Mouse (Mus musculus) liver, adult 2 months (tissue): ENCODE results near the gene Nrg3. TPM values are rescaled to one million over a fixed set of nuclear protein-coding genes. Genes with fewer than 3 reads are reported as not detected.

Experiments
- DNase-seq: peaks from one replicate; pipeline ENCODE4 v3.0.0-alpha.2; 2011; ENCODE audit warnings: low read depth, low spot score; ENCODE audit errors: extremely low read depth
- H3K27ac ChIP-seq: fragments of 200-500 bp; replicated peaks from 2 replicates; pipeline ENCODE4 v1.5.1; 2012; ENCODE audit warnings: low read depth, mild to moderate bottlenecking, control low read depth, inconsistent platforms, low read length; ENCODE audit not compliant: insufficient read depth
- H3K27me3 ChIP-seq: fragments of 200-500 bp; 2 replicates; pipeline ENCODE4 v1.6.1; 2012; ENCODE audit warnings: mild to moderate bottlenecking, moderate library complexity, low read length, inconsistent platforms; ENCODE audit not compliant: control insufficient read depth, insufficient read depth
- H3K36me3 ChIP-seq: fragments of 200-500 bp; 2 replicates; pipeline ENCODE4 v1.6.1; 2012; ENCODE audit warnings: low read length, inconsistent platforms; ENCODE audit not compliant: control insufficient read depth, insufficient read depth
- H3K4me1 ChIP-seq: fragments of 200-500 bp; 2 replicates; pipeline ENCODE4 v1.6.1; 2011; ENCODE audit warnings: low read length; ENCODE audit not compliant: control insufficient read depth, insufficient read depth
- H3K4me3 ChIP-seq: fragments of 200-500 bp; 2 replicates; pipeline ENCODE4 v1.5.1; 2011; ENCODE audit warnings: low read depth, mild to moderate bottlenecking, control low read depth, low read length, moderate library complexity; ENCODE audit not compliant: insufficient read depth
- H3K79me2 ChIP-seq: fragments of 200-500 bp; 2 replicates; pipeline ENCODE4 v1.6.1; 2012; ENCODE audit warnings: inconsistent platforms, mild to moderate bottlenecking, low read length, moderate library complexity; ENCODE audit not compliant: control insufficient read depth, insufficient read depth
- H3K9ac ChIP-seq: fragments of 200-500 bp; 2 replicates; pipeline ENCODE4 v1.6.1; 2012; ENCODE audit warnings: low read depth, mild to moderate bottlenecking, control low read depth, inconsistent platforms, low read length
- CTCF ChIP-seq: fragments of 200-500 bp; IDR thresholded peaks from 2 replicates; pipeline ENCODE4 v1.5.1; 2011; ENCODE audit warnings: low read depth, low read length, control low read depth
- POLR2A ChIP-seq: fragments of 200-500 bp; IDR thresholded peaks from 2 replicates; pipeline ENCODE4 v1.6.1; 2011; ENCODE audit warnings: low read length, control low read depth; ENCODE audit not compliant: insufficient read depth; ENCODE audit errors: extremely low read depth
- WGBS: fragments of 180-500 bp; shearing (Covaris S2); methylation state at CpG from one replicate; pipeline ENCODE4 v1.1.7; 2018; 5-methylcytosine and 5-hydroxymethylcytosine counted together
- polyA plus RNA-seq: library from polyadenylated mRNA; depleted of rRNA; stranded (reverse); fragments of >200 nt; gene quantifications from 2 replicates; pipeline ENCODE4 v1.2.3, GENCODE M21; 2012
- total RNA-seq: library from RNA; depleted of rRNA; stranded (reverse); fragments of >200 nt; gene quantifications from 2 replicates; pipeline ENCODE4 v1.2.3, GENCODE M21; 2014

The Nrg3 gene
- total and polyA plus RNA-seq, 2 experiments, result not detected

DNA sequence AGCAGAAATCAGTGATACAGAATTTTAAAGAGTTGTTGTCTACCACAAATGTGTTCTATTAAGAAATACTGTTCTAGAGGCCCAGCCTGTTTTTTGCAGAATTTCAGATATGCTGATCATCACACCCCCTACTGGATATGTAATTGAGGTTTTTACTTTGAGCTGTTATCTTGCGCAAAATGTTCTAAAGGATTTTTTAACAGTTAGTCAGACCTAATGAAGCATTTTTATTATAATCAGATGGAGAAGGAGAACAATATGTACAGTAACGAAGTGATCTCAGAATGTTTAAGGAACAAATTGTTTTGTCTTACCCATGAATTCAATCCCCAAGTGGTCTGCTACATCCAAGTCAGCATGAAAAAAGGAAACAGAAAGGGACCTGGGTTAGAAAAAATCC lies 963.9 kb downstream of the Nrg3 start:
- Histone ChIP-seq H3K36me3 (no peaks in the 10 kb centered on the region), H3K27me3 (no peaks in the 10 kb centered on the region), H3K27ac (no peak overlapping the region), H3K9ac (no peak overlapping the region), H3K4me1 (no peaks in the 10 kb centered on the region), H3K79me2 (no peaks in the 10 kb centered on the region), H3K4me3 (no peak overlapping the region)
- TF ChIP-seq POLR2A (no peak), CTCF (no peak)
- WGBS, result 83% methylated on average over 2 of the region's 2 CpGs
- DNase-seq, result no peak

GRCm38 (mm10) chr14:38494970-38495369 lies 977.9 kb downstream of the Nrg3 start:
- no peaks in the 10 kb centered on the region for H3K36me3 ChIP-seq
- TF ChIP-seq POLR2A (no peak), CTCF (no peak)
- no peak overlapping the region for H3K9ac ChIP-seq
- no peaks in the 10 kb centered on the region for H3K4me1 ChIP-seq
- H3K27me3 ChIP-seq, result no peaks in the 10 kb centered on the region
- DNase-seq, result no peak
- no peaks in the 10 kb centered on the region for H3K79me2 ChIP-seq
- H3K4me3 ChIP-seq, result no peak overlapping the region
- H3K27ac ChIP-seq, result no peak overlapping the region
- WGBS, result 48% methylated on average over 1 of the region's 1 CpGs

DNA sequence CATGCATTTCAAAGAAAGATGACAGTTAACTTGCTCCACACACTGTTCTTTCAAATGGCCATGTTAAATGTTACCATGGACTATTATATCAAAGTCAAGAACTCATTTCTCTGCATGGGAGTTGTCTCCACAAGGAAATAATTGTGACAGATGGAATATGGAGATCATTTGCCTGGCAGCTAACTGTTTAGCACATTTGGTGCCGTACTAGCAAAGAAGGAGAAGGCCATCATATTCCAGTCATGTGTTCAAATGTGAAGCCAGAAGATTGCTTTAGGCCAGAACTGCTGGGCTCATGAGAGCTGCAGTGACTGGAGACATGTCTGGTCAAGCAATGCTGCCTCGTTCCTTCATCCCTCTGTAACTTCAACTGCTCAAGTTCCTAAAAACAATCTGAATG lies 1025.8 kb downstream of the Nrg3 start:
- no peaks in the 10 kb centered on the region for H3K27me3 ChIP-seq
- no peaks in the 10 kb centered on the region for H3K36me3 ChIP-seq
- H3K9ac ChIP-seq, result no peak overlapping the region
- WGBS, result 64% methylated on average over 2 of the region's 2 CpGs
- TF ChIP-seq CTCF, result no peak
- TF ChIP-seq POLR2A, result no peak
- H3K79me2 ChIP-seq, result no peaks in the 10 kb centered on the region
- no peaks in the 10 kb centered on the region for H3K4me1 ChIP-seq
- H3K4me3 ChIP-seq, result no peak overlapping the region
- H3K27ac ChIP-seq, result no peak overlapping the region
- no peak for DNase-seq

DNA sequence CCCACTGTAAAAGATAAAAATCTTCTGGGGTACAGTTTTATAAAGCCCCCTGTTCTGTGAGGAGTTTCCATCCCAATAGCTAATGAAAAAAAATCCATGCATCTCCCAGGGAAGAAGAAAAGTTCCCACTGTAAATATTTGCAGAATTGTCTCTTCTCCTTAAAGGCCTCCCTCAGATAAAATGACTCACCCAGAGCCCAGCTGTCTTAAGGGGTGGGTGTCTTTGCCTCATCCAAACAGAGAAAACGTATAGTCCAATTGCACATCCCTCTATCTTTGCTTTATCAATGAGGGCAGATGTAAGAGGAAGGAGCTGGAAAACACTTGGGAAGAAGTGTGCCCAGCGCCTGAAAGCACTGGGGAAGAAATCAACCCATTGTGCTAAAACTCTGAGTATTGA lies 1028.1 kb downstream of the Nrg3 start:
- 70% methylated on average over 2 of the region's 2 CpGs for WGBS
- no peaks in the 10 kb centered on the region for H3K4me1 ChIP-seq
- TF ChIP-seq CTCF, result no peak
- no peak for TF ChIP-seq POLR2A
- no peaks in the 10 kb centered on the region for H3K36me3 ChIP-seq
- no peaks in the 10 kb centered on the region for H3K27me3 ChIP-seq
- H3K27ac ChIP-seq, result no peak overlapping the region
- H3K9ac ChIP-seq, result no peak overlapping the region
- no peak for DNase-seq
- no peaks in the 10 kb centered on the region for H3K79me2 ChIP-seq
- no peak overlapping the region for H3K4me3 ChIP-seq

DNA sequence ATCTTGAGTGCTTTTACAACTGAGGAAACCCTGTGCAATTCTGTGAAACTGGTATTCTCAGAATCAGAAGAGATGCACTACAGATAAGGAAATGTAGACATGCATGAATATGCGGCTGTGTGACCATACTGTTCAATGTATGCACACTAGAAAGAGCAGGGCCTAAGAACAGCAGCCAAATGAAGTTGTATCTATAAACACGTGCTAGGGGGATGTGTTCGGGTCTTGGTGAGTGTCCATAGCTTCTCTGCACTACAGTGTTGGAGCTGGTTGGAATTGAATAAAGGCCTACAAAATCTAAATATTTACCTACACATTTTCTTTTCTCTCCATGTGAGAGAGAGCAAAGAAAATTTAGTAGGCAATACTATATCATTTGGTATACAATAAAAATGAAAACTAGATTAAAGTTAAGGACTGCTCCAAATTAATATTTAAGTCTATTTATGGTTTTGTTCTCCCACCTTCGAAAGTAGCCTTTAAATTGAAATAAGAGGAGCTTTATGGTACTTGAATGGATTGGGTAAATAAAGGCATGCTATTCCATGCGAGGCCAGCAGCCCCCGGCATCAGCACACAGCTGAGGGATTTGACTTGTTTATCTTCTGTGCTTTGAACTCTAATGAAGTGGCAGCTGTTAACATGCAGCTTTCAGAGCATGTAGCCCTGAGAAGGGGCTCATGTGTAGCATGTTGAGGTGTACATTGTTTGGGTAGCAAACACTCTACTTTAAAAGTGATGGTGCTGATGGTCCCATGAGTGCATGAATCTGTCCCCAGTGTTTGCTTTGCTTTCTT lies 1038.9 kb downstream of the Nrg3 start:
- no peak overlapping the region for H3K27ac ChIP-seq
- no peaks in the 10 kb centered on the region for H3K4me1 ChIP-seq
- no peaks in the 10 kb centered on the region for H3K27me3 ChIP-seq
- 57% methylated on average over 6 of the region's 6 CpGs for WGBS
- TF ChIP-seq CTCF (no peak), POLR2A (no peak)
- H3K4me3 ChIP-seq, result no peak overlapping the region
- no peaks in the 10 kb centered on the region for H3K36me3 ChIP-seq
- H3K79me2 ChIP-seq, result no peaks in the 10 kb centered on the region
- DNase-seq, result no peak
- H3K9ac ChIP-seq, result no peak overlapping the region

- no peak overlapping the region for H3K9ac ChIP-seq
- H3K79me2 ChIP-seq, result no peaks in the 10 kb centered on the region
- no peaks in the 10 kb centered on the region for H3K27me3 ChIP-seq
- H3K4me3 ChIP-seq, result no peak overlapping the region
- no peak overlapping the region for H3K27ac ChIP-seq
- TF ChIP-seq POLR2A (no peak), CTCF (no peak)
- H3K36me3 ChIP-seq, result no peaks in the 10 kb centered on the region
- DNase-seq, result no peak
- H3K4me1 ChIP-seq, result no peaks in the 10 kb centered on the region
Measured at GRCm38 (mm10) chr14:38374660-38375059, 1098.2 kb downstream of the Nrg3 start.
